Mouse (Mus musculus): Measurements from ENCODE around the gene Cd4.
"Not testable (repeated sequence)": the region's sequence is repeated elsewhere in the genome, so short reads cannot be mapped to it uniquely, and the experiment has no call there.

Cd4 gene

DNA sequence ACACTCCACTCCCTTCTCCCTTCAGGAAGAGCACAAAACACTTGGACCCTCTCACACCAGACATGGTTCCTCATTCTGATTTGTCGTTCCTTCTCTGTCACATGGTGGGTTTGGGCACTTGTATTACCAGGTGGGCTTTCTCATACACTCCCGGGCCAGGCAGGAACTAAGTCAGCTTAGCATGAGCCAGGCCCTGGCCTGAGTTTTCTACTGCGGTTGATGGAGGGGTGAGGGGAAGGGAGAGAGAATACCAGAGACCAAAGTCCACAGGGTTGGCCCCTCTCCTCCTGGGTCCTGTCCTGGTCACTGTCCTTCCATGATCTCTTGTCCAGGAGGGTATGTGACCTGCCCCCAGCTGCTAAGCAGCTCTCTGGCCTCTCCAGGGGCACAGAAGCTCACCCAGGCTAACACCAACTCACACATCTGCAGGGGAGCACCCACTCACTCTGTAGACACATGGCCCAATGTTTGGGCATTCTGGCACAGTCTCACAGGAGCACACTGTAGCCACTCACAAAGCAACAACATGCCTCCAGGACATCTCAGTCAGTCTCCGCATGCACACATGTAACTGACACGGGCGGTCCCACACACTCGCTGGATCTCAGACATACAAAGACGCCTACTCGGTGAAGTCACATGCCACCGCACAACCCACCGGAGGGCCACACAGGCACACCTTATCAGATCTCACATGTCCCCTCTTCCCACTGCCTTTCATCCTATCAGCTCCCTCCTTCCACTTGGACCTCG, 28.1 kb upstream of the Cd4 start:
- peak; percentile 52 for DNase-seq (ENCODE audit: extremely low spot score, low spot score)

DNA sequence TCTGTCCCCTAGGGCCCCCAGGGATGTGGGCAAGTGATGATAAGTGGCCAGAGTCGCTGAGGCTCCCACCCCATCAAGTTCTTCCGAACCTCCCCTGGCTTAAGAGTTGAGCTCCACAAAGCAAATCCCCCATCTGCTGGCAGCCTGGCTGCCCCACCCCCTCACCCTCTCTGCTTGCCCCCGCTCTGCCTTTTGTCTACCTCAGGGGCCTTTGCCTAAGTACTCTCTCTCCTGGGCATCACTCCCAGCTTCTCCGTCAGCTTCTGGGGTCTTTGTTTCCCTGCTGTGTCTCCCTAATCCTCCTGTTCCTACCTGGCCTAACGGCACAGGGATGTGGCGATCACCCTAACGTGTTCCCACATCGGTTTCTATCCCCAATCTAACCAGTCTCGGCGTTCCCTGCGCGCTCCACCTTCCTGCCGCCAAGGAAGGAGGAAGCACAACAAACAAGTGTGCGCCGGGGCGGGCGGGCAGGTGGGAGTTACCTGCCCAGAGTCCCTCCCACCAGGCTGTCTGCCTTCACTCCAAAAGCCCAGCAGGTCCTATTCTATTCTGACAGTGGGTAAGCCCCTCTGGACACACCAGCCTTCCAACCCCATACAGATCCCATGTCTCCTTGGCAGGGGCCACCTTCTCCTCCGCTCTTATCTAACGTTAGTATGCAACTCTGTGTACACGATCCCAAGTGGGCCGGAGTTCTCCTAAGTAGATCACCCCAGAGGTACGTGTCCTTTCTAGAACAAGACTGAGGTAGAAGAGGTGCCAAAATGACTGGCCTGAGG, 27.3 kb upstream of the Cd4 start:
- no peak for DNase-seq (ENCODE audit: extremely low spot score, low spot score)

DNA sequence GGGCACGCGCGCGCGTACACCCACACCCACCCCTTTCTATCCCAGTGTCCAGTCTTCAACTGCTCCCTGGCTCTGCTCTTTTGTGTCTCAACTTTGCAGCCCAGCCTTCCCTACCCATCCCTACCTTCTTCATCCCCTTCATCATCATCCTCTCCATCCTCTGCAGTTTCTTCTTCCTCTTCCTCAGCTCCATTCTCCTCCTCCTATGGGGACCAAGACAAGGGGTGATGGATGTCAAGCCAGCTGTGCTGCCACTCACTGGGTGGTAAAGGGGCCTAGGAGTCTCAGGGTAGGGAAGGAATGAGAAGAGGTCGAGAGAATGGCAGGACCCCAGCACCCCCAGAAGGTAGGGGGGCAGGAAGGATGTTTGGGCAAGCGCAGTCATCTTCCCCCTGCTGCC, 26.5 kb upstream of the Cd4 start:
- DNase-seq (ENCODE audit: extremely low spot score, low spot score): no peak

DNA sequence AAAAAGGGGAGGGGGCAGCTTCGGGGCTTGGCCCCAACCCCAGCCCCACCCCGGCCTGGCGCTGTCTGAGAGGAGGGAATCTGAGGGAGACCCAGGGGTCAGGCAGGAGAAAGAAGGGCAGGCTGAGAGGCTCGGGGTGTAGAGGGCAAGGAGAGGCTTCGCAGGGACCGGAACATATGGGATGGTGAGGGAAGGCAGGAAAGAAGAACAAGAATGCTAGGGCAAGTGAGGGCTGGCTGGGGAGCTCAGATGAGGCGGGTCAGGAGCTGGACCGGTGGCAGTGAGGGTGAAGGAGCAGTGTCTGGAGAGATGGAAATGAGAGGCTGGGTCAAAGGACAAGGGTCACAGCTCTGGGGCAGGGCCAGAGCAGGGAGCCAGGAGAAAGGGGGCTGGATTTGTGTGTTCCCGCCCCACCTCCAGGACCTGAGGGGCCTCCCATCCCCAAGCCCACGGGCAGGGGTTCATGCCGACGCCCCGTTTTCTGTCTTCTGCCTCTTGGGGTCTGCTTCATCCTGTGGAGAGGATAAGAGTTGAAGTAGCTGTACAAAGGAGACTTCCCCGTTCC, 25.8 kb upstream of the Cd4 start:
- DNase-seq (ENCODE audit: extremely low spot score, low spot score): no peak

DNA sequence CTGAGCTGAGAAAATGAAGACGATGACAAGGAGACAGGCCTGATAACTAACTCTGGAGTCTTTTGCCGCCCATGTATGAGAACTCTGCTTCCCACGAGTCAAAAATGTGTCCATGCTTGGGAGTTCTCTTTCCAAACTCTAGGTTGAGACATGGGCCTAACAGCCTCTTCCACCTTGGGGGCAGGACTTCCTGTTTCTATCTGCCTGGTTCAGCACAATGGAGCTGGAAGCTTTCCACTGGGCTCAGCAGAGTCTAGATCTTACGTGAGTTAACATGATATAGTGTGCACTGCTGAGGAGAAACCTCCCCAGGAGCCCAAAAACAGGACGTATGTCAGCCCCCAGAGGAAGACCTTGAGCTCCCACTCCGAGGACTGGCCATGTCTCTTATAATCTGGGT, 25.2 kb upstream of the Cd4 start:
- DNase-seq (ENCODE audit: extremely low spot score, low spot score): no peak

DNA sequence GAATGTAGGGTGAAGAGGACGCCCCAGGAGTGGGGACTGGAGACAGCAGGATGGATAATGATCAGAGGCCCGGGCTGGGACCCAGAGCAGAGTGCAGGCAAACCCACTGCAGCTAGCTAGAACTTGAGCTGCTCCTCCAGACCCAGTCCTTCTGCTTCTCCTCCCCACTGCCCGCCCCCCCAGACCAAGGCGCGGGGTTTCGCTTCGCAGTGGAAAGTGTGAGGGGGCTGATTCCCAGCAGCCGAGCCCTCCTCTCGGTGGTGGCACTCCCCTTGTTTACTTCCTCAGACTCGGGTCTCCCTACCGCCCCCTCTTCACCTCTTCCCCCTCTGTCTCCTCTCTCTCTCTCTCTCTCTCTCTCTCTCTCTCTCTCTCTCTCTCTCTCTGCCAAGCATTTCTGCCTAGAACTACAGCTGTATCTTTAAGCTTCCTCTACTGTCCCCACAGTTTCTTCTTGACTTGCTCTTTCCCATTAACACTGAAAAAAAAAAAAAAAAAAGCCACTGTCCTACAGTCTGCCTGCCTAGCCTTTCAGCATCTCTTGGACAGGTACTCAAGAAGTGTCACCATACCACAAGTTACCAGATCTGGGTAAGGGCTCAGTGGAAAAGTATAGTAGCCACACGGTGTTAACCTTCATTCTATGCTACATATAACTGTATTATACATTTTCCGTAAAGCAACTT, 23.7 kb upstream of the Cd4 start, which contains the start of gene Lag3:
Lag3 (minus strand) TSS at position 173 of the 686 bp plus-strand sequence.
- no peak for DNase-seq (ENCODE audit: extremely low spot score, low spot score)

DNA sequence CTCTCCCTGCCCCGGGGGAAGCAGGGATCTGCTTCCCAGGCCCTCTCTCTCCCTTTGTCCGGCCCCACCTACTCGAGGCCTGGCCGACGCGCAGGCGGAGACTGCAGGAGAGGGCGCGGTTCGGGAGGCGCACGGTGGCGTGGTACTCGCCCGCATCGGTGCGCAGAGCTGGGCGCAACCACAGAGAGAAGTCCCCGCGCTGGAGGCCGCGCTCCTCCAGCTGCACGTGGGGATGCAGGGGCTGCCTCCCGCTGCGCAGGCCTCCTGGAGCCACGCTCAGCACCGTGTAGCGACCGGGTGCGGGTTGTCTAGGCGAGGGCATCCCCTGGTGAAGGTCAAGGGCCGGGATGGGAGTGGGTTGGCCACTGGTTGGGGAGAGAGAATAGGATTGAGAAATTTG, 22.0 kb upstream of the Cd4 start:
- DNase-seq (ENCODE audit: extremely low spot score, low spot score): peak; percentile 49

DNA sequence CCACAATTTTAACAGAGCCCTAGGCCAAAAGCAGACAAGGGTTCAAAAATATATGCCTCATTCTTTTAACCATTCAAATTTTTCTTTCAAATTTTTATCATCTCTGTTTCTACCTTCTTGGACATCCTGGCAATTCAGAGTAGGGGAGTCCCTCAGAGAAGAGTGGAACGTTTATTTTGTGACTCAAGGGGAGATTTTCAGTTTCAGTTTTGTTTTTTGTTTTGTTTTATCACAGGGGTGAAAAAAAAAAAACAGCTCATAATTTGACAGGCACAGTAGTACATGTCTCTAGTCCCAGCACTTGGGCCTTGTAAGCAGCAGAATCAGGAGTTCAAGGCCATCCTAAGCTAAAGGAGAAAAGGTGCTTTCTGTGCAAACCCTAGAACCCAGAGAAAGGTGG, 19.7 kb upstream of the Cd4 start:
- no peak for DNase-seq (ENCODE audit: extremely low spot score, low spot score)

DNA sequence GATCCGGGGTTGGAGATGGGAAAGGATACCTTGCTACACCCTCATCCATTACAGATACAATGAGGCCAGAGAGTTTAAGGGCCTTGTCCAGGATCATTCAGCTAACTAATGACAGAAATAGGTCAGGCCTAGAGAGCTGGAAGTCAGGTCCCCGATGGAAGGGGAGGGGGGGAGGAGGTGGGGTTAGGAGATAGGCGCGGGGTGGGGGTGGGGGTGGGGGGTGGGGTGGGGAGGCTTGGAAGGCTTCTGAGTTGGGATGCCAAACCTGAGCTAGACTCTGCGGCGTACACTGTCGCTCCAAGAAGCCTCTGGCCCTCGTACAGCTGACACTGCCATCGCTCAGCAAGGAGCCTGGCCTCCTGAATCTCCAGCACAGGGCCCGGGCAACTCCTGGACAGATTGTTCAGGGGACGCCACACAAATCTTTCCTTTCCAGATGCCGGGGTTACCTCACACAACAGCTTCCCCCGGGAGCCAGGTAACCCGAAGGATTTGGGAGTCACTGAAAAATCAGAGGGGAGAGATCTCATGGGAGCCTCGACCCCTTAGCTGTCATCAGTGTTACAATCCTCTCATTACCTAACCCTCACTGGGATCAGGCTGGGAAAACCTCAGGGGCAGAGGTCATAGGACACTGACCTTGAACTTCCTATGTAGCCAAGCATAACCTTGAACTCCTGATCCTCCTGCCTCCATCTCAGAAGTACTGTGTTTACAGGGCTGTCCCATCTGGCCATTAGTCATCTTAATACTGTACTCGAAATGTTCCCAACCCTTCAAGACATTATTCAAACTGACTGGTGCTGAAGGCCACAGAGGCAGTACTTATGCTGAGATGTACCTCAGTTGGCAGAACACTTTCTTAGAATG, 17.2 kb upstream of the Cd4 start:
- no peak for DNase-seq (ENCODE audit: extremely low spot score, low spot score)

DNA sequence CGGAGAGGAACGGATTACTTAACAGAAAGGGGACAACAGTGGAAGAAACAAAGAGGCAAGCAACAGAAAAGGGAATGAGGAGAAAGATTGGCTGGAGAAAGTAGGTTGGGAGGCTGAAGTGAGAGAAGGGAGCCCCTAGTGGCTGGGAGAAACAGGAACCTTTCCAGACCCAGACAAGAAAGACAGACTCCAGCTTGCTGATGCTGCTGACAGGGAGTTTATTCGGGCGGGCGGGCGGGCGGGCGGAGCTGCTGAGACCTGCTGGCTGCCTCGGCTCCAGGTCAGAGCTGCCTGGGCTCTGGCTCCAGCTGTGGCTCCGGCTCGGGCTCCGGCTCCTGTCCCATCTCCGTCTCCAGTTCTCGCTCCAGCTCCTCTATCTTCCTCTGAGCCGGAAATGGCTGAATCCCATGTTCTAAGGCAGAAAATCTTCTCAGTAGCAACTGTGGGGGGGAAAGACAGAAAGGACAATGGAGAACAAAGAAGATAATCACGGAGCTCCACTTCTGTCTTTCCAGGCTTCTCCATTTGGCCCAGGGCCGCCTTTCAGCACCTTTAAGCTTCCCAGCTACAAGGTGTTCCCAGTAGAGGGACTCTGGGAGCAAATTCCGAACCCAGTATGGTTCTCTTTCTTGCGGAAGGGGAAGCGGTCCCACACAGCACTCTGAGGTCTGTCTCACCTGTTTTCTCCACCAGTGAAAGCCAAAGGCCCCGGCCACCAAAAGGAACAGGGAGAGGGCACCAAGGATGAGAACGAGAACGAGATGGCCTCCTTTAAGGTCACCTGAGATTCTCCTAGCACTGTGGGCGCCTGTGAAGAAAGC, 16.4 kb upstream of the Cd4 start:
- peak; percentile 76 for DNase-seq (ENCODE audit: extremely low spot score, low spot score)

DNA sequence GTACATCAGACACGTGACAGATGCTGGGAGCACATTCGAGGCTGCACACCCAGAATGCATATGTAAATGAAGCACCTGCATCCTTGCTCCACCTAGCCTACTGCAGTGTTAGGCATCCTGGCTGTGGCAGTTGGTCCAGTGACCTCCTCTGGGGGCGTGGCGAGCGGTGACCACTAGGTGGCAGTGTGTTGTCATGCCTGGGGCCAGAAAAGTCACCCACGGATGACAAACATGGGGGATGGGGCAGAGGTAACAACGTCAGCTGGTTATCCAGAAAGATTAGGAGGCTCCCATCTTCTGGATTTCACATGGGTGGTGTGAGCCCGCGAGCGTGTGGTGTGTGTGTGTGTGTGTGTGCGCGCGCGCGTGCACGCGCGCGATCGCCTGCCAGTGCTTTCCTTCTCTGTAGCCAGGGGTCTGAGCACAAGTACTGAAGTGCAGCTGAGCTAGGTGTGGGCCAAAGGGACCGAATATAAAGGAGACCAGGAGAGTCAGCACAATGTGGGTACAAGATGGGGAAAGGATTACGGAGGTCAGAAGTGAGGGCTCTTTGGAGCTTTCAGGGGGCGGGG, 15.6 kb upstream of the Cd4 start:
- DNase-seq (ENCODE audit: extremely low spot score, low spot score): peak; percentile 98

DNA sequence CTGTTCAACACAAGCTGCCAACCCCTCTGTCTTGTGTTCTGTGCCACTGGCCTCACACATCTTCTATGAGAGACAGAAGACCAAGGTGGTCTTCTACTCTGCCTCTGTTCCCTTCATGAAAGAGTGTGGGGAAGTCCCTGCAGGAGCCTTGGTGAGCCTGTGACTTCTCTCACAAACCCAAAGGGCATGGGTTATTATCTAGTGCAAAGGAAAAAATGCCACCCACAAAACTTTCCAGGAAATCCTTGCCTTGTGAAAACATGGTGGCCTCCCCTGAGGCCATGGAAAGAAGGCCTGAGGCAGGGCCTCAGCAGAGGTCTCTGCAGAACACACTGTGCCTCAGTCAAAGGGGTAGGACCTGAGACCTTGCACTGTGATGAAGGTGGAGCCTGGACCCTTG, 13.8 kb upstream of the Cd4 start:
- no peak for DNase-seq (ENCODE audit: extremely low spot score, low spot score)

DNA sequence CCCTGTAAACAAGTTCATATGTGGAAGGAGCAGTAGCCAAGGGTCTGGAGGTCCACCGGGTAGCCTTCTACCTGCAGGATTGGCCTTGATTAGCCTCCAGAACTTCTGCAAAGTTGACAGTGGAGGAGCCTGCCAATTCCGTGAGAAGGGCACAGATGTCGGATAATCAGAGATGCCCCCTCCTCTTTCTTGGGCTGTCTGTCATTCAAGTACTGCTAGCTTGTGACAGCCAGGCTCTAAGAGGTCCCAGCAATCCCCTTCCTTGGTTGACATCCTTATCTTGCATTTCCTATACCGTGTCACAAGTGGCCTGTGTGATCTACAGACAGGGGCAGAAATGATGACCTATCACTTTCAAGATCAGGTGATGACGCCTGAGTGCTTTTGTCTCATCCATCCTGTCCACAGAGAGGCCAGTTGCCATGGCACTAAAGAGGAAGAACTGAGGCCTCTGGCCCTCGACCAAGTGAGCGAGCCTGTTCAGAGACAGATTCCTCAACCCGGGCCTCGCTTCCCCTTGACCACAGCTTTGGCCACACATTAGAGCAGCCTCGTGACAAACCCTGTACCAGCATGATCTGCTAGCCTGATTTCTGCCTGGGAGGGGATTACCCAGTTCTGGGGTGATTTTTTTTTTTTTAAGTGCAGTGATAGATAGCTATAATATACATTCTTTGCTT, 12.9 kb upstream of the Cd4 start:
- DNase-seq (ENCODE audit: extremely low spot score, low spot score): no peak

DNA sequence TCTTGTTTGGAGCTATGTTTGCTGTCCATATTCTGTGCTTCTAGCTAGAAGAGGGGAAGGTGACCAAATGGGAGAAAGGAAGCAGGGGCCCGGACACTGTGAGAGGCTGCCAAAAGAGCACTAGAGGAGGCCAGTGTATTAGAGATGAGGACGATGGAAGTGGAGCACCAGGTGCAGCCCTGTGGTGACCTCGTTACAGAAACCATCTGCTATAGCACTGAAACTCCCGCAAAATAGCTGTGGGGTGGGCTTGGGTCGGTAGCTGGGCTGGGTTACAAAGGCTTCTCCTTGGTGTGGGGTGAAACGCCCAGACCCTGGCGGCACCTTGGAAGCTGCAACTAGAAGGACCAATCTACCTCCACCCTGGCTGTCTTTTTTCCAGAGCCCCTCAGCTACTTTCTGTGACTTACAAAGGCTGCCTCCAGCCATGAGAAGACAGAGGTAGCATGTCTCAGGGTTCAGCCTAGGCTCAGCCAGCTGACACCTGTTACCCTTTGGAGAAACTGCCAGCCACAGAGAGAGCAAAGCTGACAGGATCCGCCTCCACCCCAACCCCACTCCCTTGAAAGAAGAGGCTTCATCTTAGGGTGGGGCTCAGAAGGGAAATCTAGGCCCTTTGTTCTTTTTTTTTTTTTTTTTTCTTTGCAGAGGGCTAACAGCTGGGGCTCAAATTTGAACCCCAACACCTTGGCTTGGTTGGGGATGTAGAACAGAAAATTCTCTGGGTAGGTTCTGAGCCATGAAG, 12.2 kb upstream of the Cd4 start:
- no peak for DNase-seq (ENCODE audit: extremely low spot score, low spot score)

DNA sequence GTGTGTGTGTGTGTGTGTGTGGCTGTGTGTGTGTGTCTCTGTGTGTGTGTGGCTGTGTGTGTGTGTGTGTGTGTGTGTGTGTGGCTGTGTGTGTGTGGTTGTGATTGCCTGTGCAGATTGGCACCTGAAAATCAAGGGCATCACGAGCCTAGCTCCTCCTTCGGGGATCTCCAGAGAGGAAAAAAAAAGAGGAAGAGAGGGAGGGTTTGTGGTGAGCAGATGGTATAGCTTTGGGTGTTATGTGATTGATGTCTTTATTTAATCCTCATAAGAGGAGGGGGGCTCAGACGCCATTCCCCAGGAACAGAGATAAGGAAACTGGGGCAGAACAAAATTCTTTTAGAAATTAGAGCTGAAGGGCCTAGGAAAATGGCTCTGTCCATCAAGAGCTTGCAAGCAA, 10.3 kb upstream of the Cd4 start:
- no peak for DNase-seq (ENCODE audit: extremely low spot score, low spot score)

DNA sequence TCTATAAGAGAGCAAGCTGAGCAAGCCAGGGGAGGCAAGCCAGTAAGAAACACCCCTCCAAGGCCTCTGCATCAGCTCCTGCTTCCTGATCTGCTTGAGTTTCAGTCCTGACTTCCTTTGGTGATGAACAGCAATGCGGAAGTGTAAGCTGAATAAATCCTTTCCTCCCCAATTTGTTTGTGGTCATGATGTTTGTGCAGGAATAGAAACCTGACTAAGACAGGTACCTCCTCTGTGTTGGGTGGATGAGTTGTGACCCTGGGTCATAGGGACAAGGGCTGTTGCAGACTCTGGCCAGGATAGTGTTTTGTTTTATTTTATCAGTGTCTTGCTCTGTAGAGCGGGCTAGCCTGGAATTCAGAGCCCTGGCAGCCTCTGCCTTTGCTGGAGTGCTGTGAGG, 6.1 kb upstream of the Cd4 start:
- DNase-seq (ENCODE audit: extremely low spot score, low spot score): not testable (repeated sequence)

DNA sequence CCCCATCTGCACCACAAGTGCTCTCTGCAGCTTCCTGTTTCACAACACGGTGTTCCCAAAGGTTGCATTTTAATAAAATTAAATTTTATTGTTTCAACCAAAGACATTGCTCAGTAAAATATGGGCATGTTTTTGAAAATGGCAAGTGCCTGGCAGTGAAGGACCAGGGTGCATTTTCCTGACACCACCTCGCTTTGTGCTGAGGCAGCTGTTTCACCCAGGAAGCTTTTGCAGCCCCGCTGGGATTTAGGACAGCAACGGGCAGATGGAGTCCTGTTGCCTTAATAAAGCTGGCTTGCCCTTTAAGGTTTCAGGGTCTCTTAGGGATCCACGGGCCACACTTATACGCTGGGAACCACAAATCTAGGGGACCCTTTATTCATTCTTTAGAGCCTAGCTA, 3.0 kb upstream of the Cd4 start:
- no peak for DNase-seq (ENCODE audit: extremely low spot score, low spot score)

DNA sequence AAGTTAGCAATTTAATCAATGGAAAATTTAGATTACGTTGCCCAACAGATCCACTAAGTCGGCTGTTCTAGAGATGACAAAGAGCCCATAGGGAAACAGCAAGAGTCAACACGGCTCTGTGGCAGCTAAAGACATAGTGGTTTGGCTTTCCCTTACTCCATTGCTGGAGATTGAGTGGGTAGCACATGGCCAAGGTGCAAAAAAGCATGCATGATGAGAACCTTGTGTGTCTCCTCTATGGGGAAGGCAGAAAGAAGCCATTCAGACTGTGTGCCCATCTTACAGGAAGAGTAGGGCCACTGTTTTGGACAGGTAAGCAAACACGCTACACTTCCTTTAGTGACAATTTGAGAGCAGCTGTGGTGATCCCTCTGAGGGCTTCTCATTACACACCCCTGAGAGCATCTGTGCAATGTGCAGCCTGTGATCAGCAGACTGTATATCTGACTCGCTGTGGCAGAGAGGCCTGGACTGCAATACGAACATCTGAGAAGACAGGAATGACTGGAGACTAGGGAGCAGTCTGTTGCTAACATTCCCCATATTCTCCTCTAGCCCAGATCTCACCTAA, 619 bp upstream of the Cd4 start:
- no peak for DNase-seq (ENCODE audit: extremely low spot score, low spot score)
